Mouse (Mus musculus) embryo, embryonic 10 days (tissue): ENCODE measurements around the gene Slc3a2.

Source experiments
- DNase-seq: peaks from one replicate; pipeline ENCODE4 v3.0.0-alpha.2; 2015; ENCODE audit warnings: low spot score

Slc3a2 gene

DNA sequence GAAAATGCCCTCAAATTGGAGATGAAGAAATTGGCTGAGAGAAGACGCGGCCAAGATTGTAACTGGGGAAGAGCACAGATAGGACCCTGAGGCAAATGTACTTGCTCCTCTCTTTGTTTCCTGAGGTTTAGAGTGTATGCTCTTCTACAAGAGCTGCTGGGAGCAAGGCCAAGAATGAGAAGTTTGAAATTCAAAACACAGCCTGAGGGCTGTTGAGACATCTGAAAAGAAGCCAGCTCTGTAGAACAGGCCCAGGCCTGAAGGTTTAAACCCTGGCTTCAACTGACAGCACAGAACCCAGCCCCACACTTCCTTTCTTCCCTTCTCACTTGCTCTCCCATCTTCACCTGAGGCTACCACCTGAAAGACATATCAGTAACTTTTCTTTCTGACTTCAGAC, 13.1 kb downstream of the Slc3a2 start:
- no peak for DNase-seq

DNA sequence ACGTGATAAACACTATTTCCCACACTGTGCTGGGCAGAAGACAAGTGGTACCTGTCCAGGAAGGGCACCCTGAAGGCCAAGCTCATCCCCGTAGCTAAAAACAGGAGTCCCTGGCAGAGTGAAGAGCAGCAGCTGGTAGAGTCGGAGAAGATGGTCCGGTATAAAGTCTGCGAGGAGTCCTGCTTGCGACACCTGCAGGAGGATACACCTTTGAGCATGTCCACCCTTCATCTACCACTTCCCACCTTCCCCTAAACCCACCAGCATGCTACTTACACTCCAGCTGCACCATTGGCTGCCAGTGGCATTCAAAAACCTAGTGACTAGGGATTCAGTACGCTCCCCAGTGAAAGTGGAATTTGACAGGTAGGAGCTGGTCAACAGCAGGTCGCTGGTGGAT, 14.2 kb downstream of the Slc3a2 start:
- DNase-seq = no peak

DNA sequence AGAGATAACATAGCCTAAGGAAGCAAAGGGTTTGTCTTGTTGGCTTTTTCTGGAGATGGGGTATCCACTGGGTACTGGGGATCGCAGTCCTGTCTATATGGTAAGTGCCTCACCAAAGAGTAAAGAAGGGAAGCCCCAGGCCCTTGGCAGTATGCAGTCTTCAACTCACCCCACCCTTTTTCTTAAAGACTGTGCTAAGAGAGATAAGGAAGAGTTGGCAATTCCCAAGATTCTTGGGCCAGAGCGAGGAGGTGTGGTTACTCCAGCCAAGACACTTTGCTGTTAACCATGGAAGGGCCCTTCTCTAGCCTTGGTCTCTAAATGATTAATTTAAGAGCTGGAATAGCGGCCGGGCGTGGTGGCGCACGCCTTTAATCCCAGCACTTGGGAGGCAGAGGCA, 16.2 kb downstream of the Slc3a2 start:
- DNase-seq = no peak

GRCm38 (mm10) chr19:8706132-8706667, 17.0 kb downstream of the Slc3a2 start:
- DNase-seq = no peak

GRCm38 (mm10) chr19:8705026-8705708, 18.0 kb downstream of the Slc3a2 start:
- DNase-seq = no peak

- no peak for DNase-seq
Observed at GRCm38 (mm10) chr19:8703571-8703970, 19.6 kb downstream of the Slc3a2 start.

DNA sequence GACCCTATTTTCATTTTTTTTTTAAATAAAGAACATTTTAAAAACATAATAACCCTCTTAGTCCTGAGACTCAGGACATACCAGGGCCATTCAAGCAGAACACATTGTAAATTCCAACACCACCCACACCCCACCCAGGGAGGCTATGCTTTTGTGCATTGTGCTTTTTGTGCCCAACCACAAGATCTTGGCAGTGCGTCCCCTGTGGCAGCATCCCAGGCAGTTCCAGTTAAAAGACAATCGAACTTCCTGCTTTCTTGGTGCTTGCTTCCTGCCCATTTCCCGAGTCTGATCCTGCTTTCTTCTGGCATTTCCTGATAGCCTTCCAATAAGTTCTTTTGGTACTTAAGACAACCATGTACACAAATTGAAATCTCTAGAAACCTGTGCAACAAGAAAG, 20.7 kb downstream of the Slc3a2 start:
- DNase-seq = no peak

GRCm38 (mm10) chr19:8699652-8700051, 23.5 kb downstream of the Slc3a2 start:
- no peak for DNase-seq

DNA sequence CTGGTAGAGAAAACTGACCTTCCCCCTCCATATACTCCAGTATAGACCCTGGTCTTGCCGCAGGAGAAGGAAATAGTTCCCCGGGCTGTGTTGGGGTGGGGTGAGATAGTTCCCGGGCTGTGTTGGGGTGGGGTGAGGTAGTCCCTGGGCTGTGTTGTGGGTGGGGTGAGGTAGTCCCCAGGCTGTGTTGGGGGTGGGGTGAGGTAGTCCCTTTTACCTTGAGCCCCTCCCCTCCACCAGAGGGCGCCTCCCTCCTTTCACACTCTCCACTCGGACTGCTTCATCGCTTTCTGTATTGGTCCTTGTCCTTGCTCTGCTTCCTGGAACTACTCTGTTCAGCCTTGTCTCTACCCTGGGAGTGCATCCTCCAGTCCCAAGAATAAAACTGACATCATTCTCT, 27.8 kb downstream of the Slc3a2 start:
- peak; percentile 35 for DNase-seq

- no peak for DNase-seq
Observed at GRCm38 (mm10) chr19:8692740-8693139, 30.4 kb downstream of the Slc3a2 start.

DNA sequence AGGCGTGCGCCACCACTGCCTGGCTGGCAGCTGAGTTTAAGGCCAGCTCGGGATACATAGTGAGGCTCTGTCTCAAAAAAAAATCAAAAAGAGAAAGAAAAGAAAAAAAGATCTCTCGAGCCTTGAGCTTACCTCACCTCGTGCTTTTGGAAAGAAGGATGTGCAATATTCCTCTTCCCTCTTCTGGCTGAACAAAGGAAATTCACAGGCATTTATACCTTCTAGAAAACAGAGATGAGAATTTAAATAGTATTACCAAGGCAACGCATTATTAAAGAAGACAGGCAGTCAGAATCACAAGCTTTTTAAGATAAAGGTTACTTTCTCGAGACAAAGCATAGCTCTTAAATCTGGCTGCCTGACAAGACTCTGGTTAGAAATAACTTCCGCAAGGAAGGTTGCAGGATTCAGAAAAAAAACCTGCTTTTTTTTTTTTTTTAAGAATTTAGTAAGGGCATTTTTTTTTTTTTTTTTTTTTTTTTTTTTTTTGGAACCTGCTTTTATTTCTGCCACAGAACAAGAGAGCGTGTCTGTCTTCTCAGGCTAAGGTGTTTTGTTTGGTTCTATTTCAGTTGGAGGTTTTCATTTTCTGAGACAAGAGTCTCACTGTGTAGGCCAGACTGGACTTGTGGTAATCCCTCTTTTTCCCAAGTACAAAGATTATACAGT, 31.2 kb downstream of the Slc3a2 start:
- DNase-seq = no peak

- DNase-seq = no peak
Observed at GRCm38 (mm10) chr19:8683627-8684026, 39.5 kb downstream of the Slc3a2 start.

DNA sequence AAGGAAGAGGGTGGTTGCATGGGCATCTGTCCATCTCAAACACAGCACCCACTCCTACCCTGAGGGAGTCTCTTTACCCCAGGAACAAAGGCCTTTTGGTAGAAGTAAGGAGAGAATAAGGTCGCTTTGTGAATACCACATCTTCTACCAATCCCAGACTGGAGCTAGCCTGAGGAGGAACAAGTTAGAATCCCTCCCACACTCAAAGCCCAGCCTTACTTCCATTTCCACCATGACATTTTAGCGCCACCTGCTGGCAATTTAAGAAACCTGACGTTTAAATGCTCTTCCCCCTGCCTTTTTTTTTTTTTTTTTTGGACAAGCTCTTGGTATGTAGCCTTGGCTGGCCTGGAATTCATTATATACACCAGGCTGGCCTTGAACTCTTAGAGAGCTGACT, 40.2 kb downstream of the Slc3a2 start:
- peak; percentile 93 for DNase-seq

- no peak for DNase-seq
Observed at GRCm38 (mm10) chr19:8681633-8682362, 41.4 kb downstream of the Slc3a2 start.

DNA sequence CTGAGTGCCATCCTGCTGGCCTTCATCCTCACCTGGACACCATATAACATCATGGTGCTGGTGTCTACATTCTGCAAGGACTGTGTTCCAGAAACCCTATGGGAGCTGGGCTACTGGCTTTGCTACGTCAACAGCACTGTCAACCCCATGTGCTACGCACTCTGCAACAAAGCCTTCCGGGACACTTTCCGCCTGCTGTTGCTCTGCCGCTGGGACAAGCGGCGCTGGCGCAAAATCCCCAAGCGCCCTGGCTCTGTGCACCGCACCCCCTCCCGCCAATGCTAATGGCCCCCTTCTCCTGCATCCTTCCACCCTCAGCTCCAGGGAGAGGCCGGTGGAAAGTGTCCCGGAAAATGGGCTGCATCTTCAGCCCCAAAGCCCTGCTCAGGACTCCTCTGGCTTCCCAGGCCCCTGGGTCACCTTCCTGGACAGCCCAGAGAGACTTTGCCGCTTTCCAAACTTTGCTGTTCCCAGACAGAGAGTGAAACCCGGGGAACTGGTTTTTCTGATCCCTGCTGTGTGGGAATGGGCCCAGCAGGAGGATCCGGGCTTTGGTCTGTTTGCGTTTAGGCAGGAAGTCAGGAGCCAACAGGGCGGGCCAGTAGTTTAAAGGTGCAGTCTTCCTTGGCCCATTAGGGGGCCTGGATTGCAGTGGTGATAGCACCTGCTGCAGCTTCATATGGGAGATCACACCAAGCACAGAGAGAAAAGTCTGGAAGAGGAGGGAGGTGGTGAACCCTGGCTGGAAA, 44.0 kb downstream of the Slc3a2 start:
- DNase-seq = peak; percentile 20

GRCm38 (mm10) chr19:8673336-8674063, 49.7 kb downstream of the Slc3a2 start:
- no peak for DNase-seq

- no peak for DNase-seq
Observed at GRCm38 (mm10) chr19:8672859-8673258, 50.3 kb downstream of the Slc3a2 start.

DNA sequence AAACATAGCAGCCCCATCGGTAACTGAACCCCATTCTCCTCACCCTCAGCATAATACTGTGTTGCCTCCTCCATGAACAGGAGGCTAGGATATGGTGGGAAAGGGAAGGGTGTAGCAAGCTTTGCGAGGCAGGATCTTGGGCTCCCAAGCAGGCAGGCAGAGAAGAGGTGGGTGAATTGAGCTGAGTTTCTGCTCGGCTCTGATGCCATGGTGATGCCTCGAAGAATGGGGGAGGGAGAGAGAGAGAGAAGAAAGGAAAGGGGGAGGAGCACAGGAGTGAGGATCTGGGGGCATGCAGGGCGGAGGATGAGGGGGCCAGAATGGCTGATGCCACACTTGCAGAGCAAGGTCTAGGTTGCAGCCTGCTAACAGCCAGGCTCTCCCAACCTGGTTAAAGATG, 57.4 kb downstream of the Slc3a2 start:
- no peak for DNase-seq

- no peak for DNase-seq
Observed at GRCm38 (mm10) chr19:8664859-8665258, 58.3 kb downstream of the Slc3a2 start.

- DNase-seq = no peak
Observed at GRCm38 (mm10) chr19:8663911-8664421, 59.2 kb downstream of the Slc3a2 start.

DNA sequence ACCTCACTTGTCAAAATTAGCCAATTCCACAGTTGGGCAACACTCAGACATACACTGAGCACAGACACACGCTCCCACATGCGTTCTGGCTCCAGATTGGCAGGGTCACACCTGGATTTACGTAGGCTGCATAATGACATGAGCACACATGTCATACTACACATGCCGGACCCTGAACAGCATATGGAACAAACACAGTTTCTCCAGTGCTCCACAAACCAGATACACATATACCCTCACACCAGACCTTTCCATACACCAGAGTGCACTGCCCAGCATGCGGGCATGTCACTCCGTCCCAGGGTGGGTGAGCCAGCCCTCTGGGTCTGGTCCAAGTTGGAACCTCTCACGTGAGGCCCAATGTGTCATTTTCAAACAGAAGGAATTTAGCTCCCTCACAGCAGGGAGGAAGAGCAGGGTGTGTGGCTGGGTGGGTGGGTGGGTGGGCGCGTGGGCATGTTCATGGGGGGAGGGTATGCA, 59.8 kb downstream of the Slc3a2 start, which contains the start of gene Chrm1:
TSS of gene Chrm1 (plus strand) at position 430 of the 480 bp plus-strand sequence.
- no peak for DNase-seq
